Mouse (Mus musculus): ENCODE data around the gene Cacng4. TPM values are rescaled to one million over a fixed set of nuclear protein-coding genes. Genes with fewer than 3 reads are reported as not detected.

Cacng4 gene
- polyA plus RNA-seq, 1 experiment: 0.74 TPM

GRCm38 (mm10) chr11:107728073-107728863 lies 66.1 kb downstream of the Cacng4 start:
- Histone ChIP-seq H3K36me3 (ENCODE audit: control insufficient read depth, insufficient read depth) (no peaks in the 10 kb centered on the region), H3K79me3 (ENCODE audit: low read depth) (no peaks in the 10 kb centered on the region), H3ac (ENCODE audit: control insufficient read depth, insufficient read length, low read depth) (peak overlapping the region; percentile 21), H3K4me3 (ENCODE audit: insufficient read depth, poor library complexity, severe bottlenecking) (no peak overlapping the region), H3K27me3 (ENCODE audit: control insufficient read depth, insufficient read depth, insufficient read length) (no peaks in the 10 kb centered on the region), H3K79me2 (ENCODE audit: control insufficient read depth, insufficient read depth) (no peaks in the 10 kb centered on the region)
- TF ChIP-seq MYOD1 (IDR thresholded peaks at IDR 0.05; ENCODE audit: control insufficient read depth, insufficient read length, low read depth) (peak; percentile 71), FOSL1 (IDR thresholded peaks at IDR 0.05; ENCODE audit: insufficient read depth, low read length, poor library complexity, severe bottlenecking) (no peak), MAX (IDR thresholded peaks at IDR 0.05) (peak; percentile 28), CTCF (IDR thresholded peaks at IDR 0.05; ENCODE audit: control insufficient read depth, insufficient read depth, insufficient read length) (no peak)

GRCm38 (mm10) chr11:107724603-107725002 lies 69.8 kb downstream of the Cacng4 start:
- H3K4me3 ChIP-seq (ENCODE audit: insufficient read depth, poor library complexity, severe bottlenecking): no peak overlapping the region
- TF ChIP-seq FOSL1 (IDR thresholded peaks at IDR 0.05; ENCODE audit: insufficient read depth, low read length, poor library complexity, severe bottlenecking) (no peak), MYOD1 (IDR thresholded peaks at IDR 0.05; ENCODE audit: control insufficient read depth, insufficient read length, low read depth) (no peak)

DNA sequence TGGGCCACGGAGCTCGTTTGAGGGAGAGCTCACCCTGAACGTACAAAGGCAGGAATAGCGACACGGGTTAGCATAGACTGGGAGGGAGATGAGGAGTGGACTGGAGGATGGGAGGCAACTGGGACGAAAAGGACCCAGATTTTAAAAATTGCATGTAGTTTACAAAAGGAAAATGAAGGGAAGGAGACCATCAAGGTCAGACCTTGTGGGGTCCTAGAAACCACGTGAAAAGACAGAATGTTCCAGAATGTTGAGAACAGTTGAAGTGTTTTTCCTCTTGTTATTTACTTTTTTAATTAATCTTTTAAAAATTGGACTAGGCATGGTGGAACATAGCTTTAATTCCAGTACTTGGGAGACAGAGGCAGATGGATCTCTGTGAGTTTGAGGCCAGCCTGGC lies 73.3 kb downstream of the Cacng4 start:
- Histone ChIP-seq H3K79me2 (ENCODE audit: control insufficient read depth, insufficient read depth) (no peaks in the 10 kb centered on the region), H3K79me3 (ENCODE audit: low read depth) (no peaks in the 10 kb centered on the region), H3ac (ENCODE audit: control insufficient read depth, insufficient read length, low read depth) (no peak overlapping the region), H3K4me3 (ENCODE audit: insufficient read depth, poor library complexity, severe bottlenecking) (no peak overlapping the region), H3K36me3 (ENCODE audit: control insufficient read depth, insufficient read depth) (no peaks in the 10 kb centered on the region), H3K27me3 (ENCODE audit: control insufficient read depth, insufficient read depth, insufficient read length) (no peaks in the 10 kb centered on the region)
- no peak for TF ChIP-seq MYOD1 (IDR thresholded peaks at IDR 0.05; ENCODE audit: control insufficient read depth, insufficient read length, low read depth)
- TF ChIP-seq CEBPB (IDR thresholded peaks at IDR 0.05; ENCODE audit: low read depth): no peak
- TF ChIP-seq MAX (IDR thresholded peaks at IDR 0.05): no peak
- TF ChIP-seq CTCF (IDR thresholded peaks at IDR 0.05; ENCODE audit: control insufficient read depth, insufficient read depth, insufficient read length): no peak

More at GRCm38 (mm10) chr11:107724603-107725002, 69.8 kb downstream of the Cacng4 start:
- Histone ChIP-seq H3K36me3 (ENCODE audit: control insufficient read depth, insufficient read depth) (no peaks in the 10 kb centered on the region), H3K79me2 (ENCODE audit: control insufficient read depth, insufficient read depth) (no peaks in the 10 kb centered on the region), H3ac (ENCODE audit: control insufficient read depth, insufficient read length, low read depth) (no peak overlapping the region), H3K79me3 (ENCODE audit: low read depth) (no peaks in the 10 kb centered on the region), H3K27me3 (ENCODE audit: control insufficient read depth, insufficient read depth, insufficient read length) (no peaks in the 10 kb centered on the region)

DNA sequence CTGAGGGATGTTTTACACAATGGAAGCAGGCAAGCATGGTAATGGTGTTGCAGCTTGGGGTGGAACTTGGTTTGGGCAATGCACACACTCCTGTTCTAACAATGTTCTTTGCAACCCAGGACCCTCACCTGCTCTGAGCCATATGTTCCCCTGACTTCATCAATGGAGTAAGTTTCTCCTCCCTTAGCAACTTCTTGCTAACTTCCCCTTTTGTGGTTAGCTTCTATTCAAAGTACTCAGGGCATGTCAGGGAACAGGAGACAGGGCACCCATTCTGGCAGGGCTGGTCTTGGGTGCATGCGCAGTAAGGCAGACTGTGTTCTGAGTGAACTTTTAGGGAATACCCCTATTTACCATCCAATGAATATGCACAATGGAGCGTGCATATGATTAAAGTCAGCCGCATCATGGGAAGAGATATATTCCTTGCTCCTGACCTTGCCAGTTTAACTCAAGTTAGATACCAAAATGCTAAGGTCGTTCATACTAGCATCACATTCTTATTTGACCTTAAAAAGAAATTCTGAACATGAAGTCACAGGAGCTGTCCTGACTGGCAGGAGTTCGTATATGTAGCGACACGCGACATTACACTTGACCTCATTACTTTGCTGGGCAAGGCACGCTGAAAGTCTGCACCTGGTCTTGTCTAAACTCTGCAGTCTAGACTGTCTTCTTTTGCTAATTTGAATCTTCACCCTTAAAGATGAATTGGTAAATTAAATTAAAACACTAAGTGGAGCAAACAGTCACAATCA lies 73.9 kb downstream of the Cacng4 start:
- H3K79me3 ChIP-seq (ENCODE audit: low read depth): no peaks in the 10 kb centered on the region
- no peak overlapping the region for H3K4me3 ChIP-seq (ENCODE audit: insufficient read depth, poor library complexity, severe bottlenecking)
- H3K27me3 ChIP-seq (ENCODE audit: control insufficient read depth, insufficient read depth, insufficient read length): no peaks in the 10 kb centered on the region
- H3K36me3 ChIP-seq (ENCODE audit: control insufficient read depth, insufficient read depth): no peaks in the 10 kb centered on the region
- no peak for TF ChIP-seq MYOG (IDR thresholded peaks at IDR 0.05; ENCODE audit: control insufficient read depth, extremely low read depth, insufficient read length)
- TF ChIP-seq MAX (IDR thresholded peaks at IDR 0.05): no peak
- TF ChIP-seq FOSL1 (IDR thresholded peaks at IDR 0.05; ENCODE audit: insufficient read depth, low read length, poor library complexity, severe bottlenecking): no peak
- no peak for TF ChIP-seq CTCF (IDR thresholded peaks at IDR 0.05; ENCODE audit: control insufficient read depth, insufficient read depth, insufficient read length)
- no peak for TF ChIP-seq USF1 (IDR thresholded peaks at IDR 0.05; ENCODE audit: low read depth)
- no peak for TF ChIP-seq MYOD1 (IDR thresholded peaks at IDR 0.05; ENCODE audit: control insufficient read depth, insufficient read length, low read depth)
- no peak for TF ChIP-seq CEBPB (IDR thresholded peaks at IDR 0.05; ENCODE audit: low read depth)
- H3K79me2 ChIP-seq (ENCODE audit: control insufficient read depth, insufficient read depth): no peaks in the 10 kb centered on the region
- no peak overlapping the region for H3ac ChIP-seq (ENCODE audit: control insufficient read depth, insufficient read length, low read depth)

DNA sequence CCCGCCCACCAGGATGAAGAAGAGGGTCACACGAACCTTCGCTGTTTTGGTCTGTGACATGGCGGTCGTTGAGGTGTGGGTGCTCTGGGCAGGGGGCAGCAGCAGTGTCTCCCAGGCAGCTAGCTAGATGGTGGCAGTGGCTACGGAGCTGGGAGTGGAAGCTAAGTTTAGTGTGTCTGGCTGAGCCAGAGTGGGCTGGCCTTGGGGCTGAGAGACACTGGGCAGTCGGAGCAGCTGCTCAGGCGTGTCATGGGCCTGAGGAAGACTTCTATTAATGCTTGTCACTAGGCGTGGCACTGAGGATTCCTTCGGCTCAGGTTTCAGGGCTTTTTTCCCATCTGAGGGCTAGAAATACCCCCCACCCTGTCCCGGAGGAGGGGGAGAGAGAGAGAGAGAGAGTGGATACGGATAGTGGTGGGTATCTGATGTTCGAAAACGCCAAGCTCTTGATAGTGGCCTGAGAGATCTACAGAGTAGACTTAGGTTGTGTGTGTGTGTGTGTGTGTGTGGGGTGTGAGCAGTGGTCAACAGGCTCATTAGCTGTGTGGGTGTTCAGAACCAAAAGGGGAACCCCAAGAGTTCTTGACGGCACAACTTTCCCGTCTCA lies 77.9 kb downstream of the Cacng4 start, which contains the start of gene Cacng1:
Cacng1 (minus strand) TSS at position 191 of the 607 bp plus-strand sequence.
- H3K36me3 ChIP-seq (ENCODE audit: control insufficient read depth, insufficient read depth): no peaks in the 10 kb centered on the region
- peak within 1 kb of the TSS; percentile 54 for H3ac ChIP-seq (ENCODE audit: control insufficient read depth, insufficient read length, low read depth)
- no peaks in the 10 kb centered on the region for H3K27me3 ChIP-seq (ENCODE audit: control insufficient read depth, insufficient read depth, insufficient read length)
- TF ChIP-seq MYOD1 (IDR thresholded peaks at IDR 0.05; ENCODE audit: control insufficient read depth, insufficient read length, low read depth): peak; percentile 97
- no peak for TF ChIP-seq USF1 (IDR thresholded peaks at IDR 0.05; ENCODE audit: low read depth)
- H3K79me2 ChIP-seq (ENCODE audit: control insufficient read depth, insufficient read depth): peaks cover 5% of the 10 kb centered on the region
- H3K4me3 ChIP-seq (ENCODE audit: insufficient read depth, poor library complexity, severe bottlenecking): peak within 1 kb of the TSS; percentile 23
- H3K79me3 ChIP-seq (ENCODE audit: low read depth): no peaks in the 10 kb centered on the region

DNA sequence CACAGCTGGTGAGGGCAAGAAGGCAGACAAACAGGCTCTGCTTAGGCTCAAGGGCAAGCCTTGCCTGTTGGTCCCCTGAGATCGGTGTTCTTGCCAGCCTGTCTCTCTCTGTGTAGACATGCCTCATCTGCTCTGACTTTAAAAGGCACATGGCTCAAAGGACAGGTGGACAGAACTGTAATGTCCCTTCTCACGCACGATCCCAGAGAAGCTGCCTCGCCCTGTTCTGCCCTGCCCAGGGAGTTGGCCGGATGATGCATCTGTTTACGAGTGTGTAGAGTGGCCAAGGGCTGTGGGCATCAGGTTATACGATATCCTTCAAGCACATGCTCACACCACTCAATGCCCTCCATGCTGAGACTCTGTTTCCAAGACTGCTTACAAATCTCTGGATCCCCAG lies 80.0 kb downstream of the Cacng4 start:
- Histone ChIP-seq H3K4me3 (ENCODE audit: insufficient read depth, poor library complexity, severe bottlenecking) (no peak overlapping the region), H3K79me2 (ENCODE audit: control insufficient read depth, insufficient read depth) (peaks cover 5% of the 10 kb centered on the region), H3K79me3 (ENCODE audit: low read depth) (no peaks in the 10 kb centered on the region), H3K27me3 (ENCODE audit: control insufficient read depth, insufficient read depth, insufficient read length) (no peaks in the 10 kb centered on the region), H3K36me3 (ENCODE audit: control insufficient read depth, insufficient read depth) (no peaks in the 10 kb centered on the region), H3ac (ENCODE audit: control insufficient read depth, insufficient read length, low read depth) (no peak overlapping the region)
- TF ChIP-seq MAX (IDR thresholded peaks at IDR 0.05): peak; percentile 80
- TF ChIP-seq USF1 (IDR thresholded peaks at IDR 0.05; ENCODE audit: low read depth): peak; percentile 36
- TF ChIP-seq MYOD1 (IDR thresholded peaks at IDR 0.05; ENCODE audit: control insufficient read depth, insufficient read length, low read depth): peak; percentile 91
- TF ChIP-seq CEBPB (IDR thresholded peaks at IDR 0.05; ENCODE audit: low read depth): no peak
- no peak for TF ChIP-seq FOSL1 (IDR thresholded peaks at IDR 0.05; ENCODE audit: insufficient read depth, low read length, poor library complexity, severe bottlenecking)
- TF ChIP-seq CTCF (IDR thresholded peaks at IDR 0.05; ENCODE audit: control insufficient read depth, insufficient read depth, insufficient read length): no peak
- no peak for TF ChIP-seq MYOG (IDR thresholded peaks at IDR 0.05; ENCODE audit: control insufficient read depth, extremely low read depth, insufficient read length)

All from C2C12 (cell line).